Mouse (Mus musculus): ENCODE results near the gene Sh3rf1. TPM values are rescaled to one million over a fixed set of nuclear protein-coding genes. Genes with fewer than 3 reads are reported as not detected.

Gene Sh3rf1
- polyA plus RNA-seq, 1 experiment: 3.8 TPM

GRCm38 (mm10) chr8:61391058-61391434 is 167.4 kb downstream of the Sh3rf1 start:
- H3K36me3 ChIP-seq (ENCODE audit: control insufficient read depth, insufficient read depth): no peaks in the 10 kb centered on the region
- no peaks in the 10 kb centered on the region for H3K27me3 ChIP-seq (ENCODE audit: control insufficient read depth, insufficient read depth, insufficient read length)
- H3K79me3 ChIP-seq (ENCODE audit: low read depth): no peaks in the 10 kb centered on the region
- TF ChIP-seq FOSL1 (IDR thresholded peaks at IDR 0.05; ENCODE audit: insufficient read depth, low read length, poor library complexity, severe bottlenecking): no peak
- no peak for TF ChIP-seq MAX (IDR thresholded peaks at IDR 0.05)
- no peak for TF ChIP-seq MYOG (IDR thresholded peaks at IDR 0.05; ENCODE audit: control insufficient read depth, extremely low read depth, insufficient read length)
- no peak for TF ChIP-seq MYOD1 (IDR thresholded peaks at IDR 0.05; ENCODE audit: control insufficient read depth, insufficient read length, low read depth)
- TF ChIP-seq CTCF (IDR thresholded peaks at IDR 0.05; ENCODE audit: control insufficient read depth, insufficient read depth, insufficient read length): no peak
- no peak for TF ChIP-seq USF1 (IDR thresholded peaks at IDR 0.05; ENCODE audit: low read depth)
- no peak for TF ChIP-seq CEBPB (IDR thresholded peaks at IDR 0.05; ENCODE audit: low read depth)
- H3K4me3 ChIP-seq (ENCODE audit: insufficient read depth, poor library complexity, severe bottlenecking): no peak overlapping the region
- no peaks in the 10 kb centered on the region for H3K79me2 ChIP-seq (ENCODE audit: control insufficient read depth, insufficient read depth)
- no peak overlapping the region for H3ac ChIP-seq (ENCODE audit: control insufficient read depth, insufficient read length, low read depth)

GRCm38 (mm10) chr8:61397139-61397538 is 173.5 kb downstream of the Sh3rf1 start:
- Histone ChIP-seq H3ac (ENCODE audit: control insufficient read depth, insufficient read length, low read depth) (no peak overlapping the region), H3K4me3 (ENCODE audit: insufficient read depth, poor library complexity, severe bottlenecking) (no peak overlapping the region), H3K79me3 (ENCODE audit: low read depth) (no peaks in the 10 kb centered on the region), H3K79me2 (ENCODE audit: control insufficient read depth, insufficient read depth) (no peaks in the 10 kb centered on the region), H3K36me3 (ENCODE audit: control insufficient read depth, insufficient read depth) (no peaks in the 10 kb centered on the region), H3K27me3 (ENCODE audit: control insufficient read depth, insufficient read depth, insufficient read length) (no peaks in the 10 kb centered on the region)
- TF ChIP-seq CTCF (IDR thresholded peaks at IDR 0.05; ENCODE audit: control insufficient read depth, insufficient read depth, insufficient read length): no peak
- TF ChIP-seq MYOD1 (IDR thresholded peaks at IDR 0.05; ENCODE audit: control insufficient read depth, insufficient read length, low read depth): no peak
- TF ChIP-seq FOSL1 (IDR thresholded peaks at IDR 0.05; ENCODE audit: insufficient read depth, low read length, poor library complexity, severe bottlenecking): no peak
- TF ChIP-seq MAX (IDR thresholded peaks at IDR 0.05): no peak
- TF ChIP-seq USF1 (IDR thresholded peaks at IDR 0.05; ENCODE audit: low read depth): no peak
- TF ChIP-seq MYOG (IDR thresholded peaks at IDR 0.05; ENCODE audit: control insufficient read depth, extremely low read depth, insufficient read length): no peak
- TF ChIP-seq CEBPB (IDR thresholded peaks at IDR 0.05; ENCODE audit: low read depth): no peak

GRCm38 (mm10) chr8:61397755-61398154 is 174.1 kb downstream of the Sh3rf1 start:
- H3K4me3 ChIP-seq (ENCODE audit: insufficient read depth, poor library complexity, severe bottlenecking): no peak overlapping the region

GRCm38 (mm10) chr8:61402861-61403260 is 179.2 kb downstream of the Sh3rf1 start:
- Histone ChIP-seq H3ac (ENCODE audit: control insufficient read depth, insufficient read length, low read depth) (no peak overlapping the region), H3K4me3 (ENCODE audit: insufficient read depth, poor library complexity, severe bottlenecking) (no peak overlapping the region), H3K79me3 (ENCODE audit: low read depth) (no peaks in the 10 kb centered on the region), H3K27me3 (ENCODE audit: control insufficient read depth, insufficient read depth, insufficient read length) (no peaks in the 10 kb centered on the region), H3K36me3 (ENCODE audit: control insufficient read depth, insufficient read depth) (no peaks in the 10 kb centered on the region), H3K79me2 (ENCODE audit: control insufficient read depth, insufficient read depth) (no peaks in the 10 kb centered on the region)
- TF ChIP-seq MYOD1 (IDR thresholded peaks at IDR 0.05; ENCODE audit: control insufficient read depth, insufficient read length, low read depth) (no peak), CTCF (IDR thresholded peaks at IDR 0.05; ENCODE audit: control insufficient read depth, insufficient read depth, insufficient read length) (no peak), MYOG (IDR thresholded peaks at IDR 0.05; ENCODE audit: control insufficient read depth, extremely low read depth, insufficient read length) (no peak), MAX (IDR thresholded peaks at IDR 0.05) (no peak), CEBPB (IDR thresholded peaks at IDR 0.05; ENCODE audit: low read depth) (no peak), USF1 (IDR thresholded peaks at IDR 0.05; ENCODE audit: low read depth) (no peak), FOSL1 (IDR thresholded peaks at IDR 0.05; ENCODE audit: insufficient read depth, low read length, poor library complexity, severe bottlenecking) (no peak)

More at GRCm38 (mm10) chr8:61397755-61398154, 174.1 kb downstream of the Sh3rf1 start:
- TF ChIP-seq MYOD1 (IDR thresholded peaks at IDR 0.05; ENCODE audit: control insufficient read depth, insufficient read length, low read depth) (no peak), USF1 (IDR thresholded peaks at IDR 0.05; ENCODE audit: low read depth) (peak; percentile 6)
- Histone ChIP-seq H3K79me2 (ENCODE audit: control insufficient read depth, insufficient read depth) (no peaks in the 10 kb centered on the region), H3K27me3 (ENCODE audit: control insufficient read depth, insufficient read depth, insufficient read length) (no peaks in the 10 kb centered on the region), H3K79me3 (ENCODE audit: low read depth) (no peaks in the 10 kb centered on the region), H3K36me3 (ENCODE audit: control insufficient read depth, insufficient read depth) (no peaks in the 10 kb centered on the region), H3ac (ENCODE audit: control insufficient read depth, insufficient read length, low read depth) (no peak overlapping the region)

- no peak overlapping the region for H3K4me3 ChIP-seq (ENCODE audit: insufficient read depth, poor library complexity, severe bottlenecking)
- H3K79me2 ChIP-seq (ENCODE audit: control insufficient read depth, insufficient read depth): no peaks in the 10 kb centered on the region
- no peak for TF ChIP-seq MAX (IDR thresholded peaks at IDR 0.05)
- TF ChIP-seq USF1 (IDR thresholded peaks at IDR 0.05; ENCODE audit: low read depth): no peak
- no peak for TF ChIP-seq MYOD1 (IDR thresholded peaks at IDR 0.05; ENCODE audit: control insufficient read depth, insufficient read length, low read depth)
- no peak for TF ChIP-seq CTCF (IDR thresholded peaks at IDR 0.05; ENCODE audit: control insufficient read depth, insufficient read depth, insufficient read length)
- no peak for TF ChIP-seq FOSL1 (IDR thresholded peaks at IDR 0.05; ENCODE audit: insufficient read depth, low read length, poor library complexity, severe bottlenecking)
- TF ChIP-seq MYOG (IDR thresholded peaks at IDR 0.05; ENCODE audit: control insufficient read depth, extremely low read depth, insufficient read length): no peak
- TF ChIP-seq CEBPB (IDR thresholded peaks at IDR 0.05; ENCODE audit: low read depth): no peak
- no peaks in the 10 kb centered on the region for H3K27me3 ChIP-seq (ENCODE audit: control insufficient read depth, insufficient read depth, insufficient read length)
- H3K36me3 ChIP-seq (ENCODE audit: control insufficient read depth, insufficient read depth): no peaks in the 10 kb centered on the region
- H3K79me3 ChIP-seq (ENCODE audit: low read depth): no peaks in the 10 kb centered on the region
- no peak overlapping the region for H3ac ChIP-seq (ENCODE audit: control insufficient read depth, insufficient read length, low read depth)
Measured at GRCm38 (mm10) chr8:61403266-61404177, 179.8 kb downstream of the Sh3rf1 start.

Data from C2C12 (cell line).